Mouse (Mus musculus): ENCODE results near the gene Pgp.

The Pgp gene

GRCm38 (mm10) chr17:24520450-24520849 lies 50.3 kb downstream of the Pgp start:
- no peak for DNase-seq (ENCODE audit: low spot score in 2 of 2)

Measured in frontal cortex, postnatal 14 days (tissue).